Mouse (Mus musculus): ENCODE data around the gene Dusp7.

GRCm38 (mm10) chr9:106386181-106386864, 17.9 kb downstream of the Dusp7 start:
- no peak for TF ChIP-seq CTCF (IDR thresholded peaks at IDR 0.05; ENCODE audit: insufficient read depth, low read length)
- no peak for TF ChIP-seq POLR2A (IDR thresholded peaks at IDR 0.05; ENCODE audit: borderline replicate concordance, extremely low read depth, low read depth, low read length)
